Comparison of ENCODE assay signal across 18 mouse cellular contexts in the genomic region with DNA sequence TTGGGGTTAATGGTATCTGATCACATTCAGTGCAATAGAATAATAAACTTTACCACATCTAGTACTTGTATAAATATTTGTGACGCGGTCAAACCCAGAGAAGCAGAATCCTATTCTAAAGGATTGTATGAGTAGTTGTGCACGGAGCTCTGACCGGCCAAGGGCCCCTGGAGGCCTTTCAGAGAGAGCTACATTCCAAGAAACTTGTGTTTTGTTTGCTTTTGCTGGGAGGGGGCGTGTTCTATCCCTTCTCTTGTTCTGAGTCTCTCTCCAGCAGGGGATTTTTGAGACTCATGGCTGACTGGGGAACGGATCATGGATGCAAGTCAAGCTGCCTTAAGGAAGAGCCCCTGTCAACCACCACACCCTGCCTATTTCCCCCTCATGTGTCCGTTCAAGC. TPM values are rescaled to one million over a fixed set of nuclear protein-coding genes. Genes with fewer than 3 reads are reported as not detected.
"Had no signal": no experiment of that assay in that cellular context is flagged by ENCODE, and none has a peak within 500 bp of the region (broad histone marks: within the 10 kb centered on the region; RNA-seq: fewer than 3 reads in every experiment).

No protein-coding gene starts in this region.

RNA-seq across cellular contexts. Expression of gene Plac9a, which starts 7.2 kb away (rescaled TPM):
- polyA plus RNA-seq: cerebellum, adult 2 months; embryonic facial prominence, embryonic 10.5 days; embryonic facial prominence, embryonic 11.5 days; embryonic facial prominence, embryonic 13.5 days; erythroblast, embryonic 14.5 days; forebrain, embryonic 10.5 days; forebrain, embryonic 11.5 days; forebrain, embryonic 12.5 days; forebrain, embryonic 13.5 days; forebrain, embryonic 14.5 days; forebrain, embryonic 15.5 days; forebrain, embryonic 16.5 days; forebrain, postnatal 0 days had no signal

RNA-seq across cellular contexts. Expression of gene Cphx1, which starts 42.4 kb away (rescaled TPM):
- polyA plus RNA-seq: cortical plate, adult 2 months; embryonic facial prominence, embryonic 10.5 days; embryonic facial prominence, embryonic 12.5 days; embryonic facial prominence, embryonic 13.5 days; erythroblast, embryonic 14.5 days; forebrain, embryonic 10.5 days; forebrain, embryonic 11.5 days; forebrain, embryonic 12.5 days; forebrain, embryonic 13.5 days; forebrain, embryonic 14.5 days; forebrain, embryonic 15.5 days; forebrain, embryonic 16.5 days; frontal cortex, adult 2 months; gonadal fat pad, adult 2 months; heart, adult 2 months had no signal
